Mouse (Mus musculus) kidney, adult 2 months (tissue): ENCODE data around the gene Lrrc23.

Source experiments
- CTCF ChIP-seq: fragments of 200-500 bp; conservative IDR thresholded peaks from 2 replicates; pipeline ENCODE4 v1.5.1; 2011; ENCODE audit warnings: low read depth, mild to moderate bottlenecking, control low read depth, low read length, moderate library complexity, mixed read lengths; ENCODE audit not compliant: insufficient read depth, insufficient read length
- POLR2A ChIP-seq: fragments of 200-500 bp; IDR thresholded peaks from one replicate; pipeline ENCODE4 v1.6.1; 2011; ENCODE audit warnings: low read depth, low read length, control low read depth

GRCm38 (mm10) chr6:124795781-124796180 is 16.3 kb upstream of the Lrrc23 start:
- TF ChIP-seq CTCF (no peak), POLR2A (no peak)
